Mouse (Mus musculus): ENCODE data around the gene Cbx8.

Gene Cbx8

GRCm38 (mm10) chr11:119078691-119079444, 38.1 kb upstream of the Cbx8 start:
- peak in 1 of 2 experiments; percentile 74 for DNase-seq (ENCODE audit: low spot score in 2 of 2)

- DNase-seq (ENCODE audit: low spot score in 2 of 2) = no peak
These were observed 37.0 kb upstream of the Cbx8 start for GRCm38 (mm10) chr11:119077755-119078154.

- DNase-seq (ENCODE audit: low spot score in 2 of 2) = no peak
These were observed 35.0 kb upstream of the Cbx8 start for GRCm38 (mm10) chr11:119075805-119076204.

GRCm38 (mm10) chr11:119073876-119074433, 33.2 kb upstream of the Cbx8 start:
- DNase-seq (ENCODE audit: low spot score in 2 of 2) = no peak

GRCm38 (mm10) chr11:119072986-119073385, 32.2 kb upstream of the Cbx8 start:
- DNase-seq (ENCODE audit: low spot score in 2 of 2) = no peak

GRCm38 (mm10) chr11:119072239-119072638, 31.5 kb upstream of the Cbx8 start:
- no peak for DNase-seq (ENCODE audit: low spot score in 2 of 2)

GRCm38 (mm10) chr11:119066841-119067240, 26.1 kb upstream of the Cbx8 start:
- no peak for DNase-seq (ENCODE audit: low spot score in 2 of 2)

- no peak for DNase-seq (ENCODE audit: low spot score in 2 of 2)
These were observed 18.5 kb upstream of the Cbx8 start for GRCm38 (mm10) chr11:119059256-119059655.

GRCm38 (mm10) chr11:119058041-119058995, 17.5 kb upstream of the Cbx8 start:
- DNase-seq (ENCODE audit: low spot score in 2 of 2) = no peak

- no peak for DNase-seq (ENCODE audit: low spot score in 2 of 2)
These were observed 16.5 kb upstream of the Cbx8 start for GRCm38 (mm10) chr11:119057291-119057690.

GRCm38 (mm10) chr11:119056301-119057211, 15.8 kb upstream of the Cbx8 start:
- DNase-seq (ENCODE audit: low spot score in 2 of 2) = peak in 1 of 2 experiments; percentile 74

- no peak for DNase-seq (ENCODE audit: low spot score in 2 of 2)
These were observed 14.9 kb upstream of the Cbx8 start for GRCm38 (mm10) chr11:119055571-119056131.

- peak in 1 of 2 experiments; percentile 49 for DNase-seq (ENCODE audit: low spot score in 2 of 2)
These were observed 13.9 kb upstream of the Cbx8 start for GRCm38 (mm10) chr11:119054351-119055345.

- peak in 1 of 2 experiments; percentile 65 for DNase-seq (ENCODE audit: low spot score in 2 of 2)
These were observed 13.1 kb upstream of the Cbx8 start for GRCm38 (mm10) chr11:119053738-119054350.

- DNase-seq (ENCODE audit: low spot score in 2 of 2) = peak; percentile 63 to 82
These were observed 12.5 kb upstream of the Cbx8 start for GRCm38 (mm10) chr11:119053257-119053670.

- peak in 1 of 2 experiments; percentile 44 for DNase-seq (ENCODE audit: low spot score in 2 of 2)
These were observed 12.0 kb upstream of the Cbx8 start for GRCm38 (mm10) chr11:119052661-119053256.

- peak in 1 of 2 experiments; percentile 40 for DNase-seq (ENCODE audit: low spot score in 2 of 2)
These were observed 11.3 kb upstream of the Cbx8 start for GRCm38 (mm10) chr11:119051927-119052660.

- DNase-seq (ENCODE audit: low spot score in 2 of 2) = no peak
These were observed 10.7 kb upstream of the Cbx8 start for GRCm38 (mm10) chr11:119051426-119051825.
